Mouse (Mus musculus): ENCODE results near the gene Tecr. TPM values are rescaled to one million over a fixed set of nuclear protein-coding genes. Genes with fewer than 3 reads are reported as not detected.
"Not testable (repeated sequence)": the region's sequence is repeated elsewhere in the genome, so short reads cannot be mapped to it uniquely, and the experiment has no call there.

The Tecr gene
- total and polyA plus RNA-seq, 3 experiments, result 145 to 305 (median 216) TPM

DNA sequence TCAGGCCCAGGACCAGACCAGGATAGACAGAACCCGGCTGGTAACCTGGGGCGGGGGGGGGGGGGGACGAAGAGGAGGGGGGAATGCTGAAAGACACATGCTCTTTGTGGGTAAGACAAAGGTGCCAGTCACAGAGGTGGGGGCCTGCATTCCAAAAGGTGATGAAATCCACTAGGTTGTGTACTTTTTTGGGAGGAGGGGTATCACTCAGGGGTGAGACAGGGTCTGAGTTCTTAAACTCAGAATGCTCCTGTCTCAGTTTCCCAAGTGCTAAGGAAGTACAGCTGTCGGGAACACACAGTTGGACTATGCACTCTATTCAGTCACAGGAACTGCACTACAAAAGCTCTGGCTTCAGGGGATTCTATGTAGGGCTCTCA, 31.3 kb downstream of the Tecr start:
- Histone ChIP-seq H3K27me3 (ENCODE audit: insufficient read depth, low read length) (no peaks in the 10 kb centered on the region), H3K36me3 (replicated peaks) (peaks cover 98% of the 10 kb centered on the region), H3K9me3 (replicated peaks) (no peaks in the 10 kb centered on the region), H3K4me1 (ENCODE audit: insufficient read depth, low read depth, low read length) (peaks cover 55% of the 10 kb centered on the region), H3K4me3 (ENCODE audit: low read depth, low read length) (no peak overlapping the region)
- TF ChIP-seq POLR2AphosphoS5 (IDR thresholded peaks at IDR 0.05; ENCODE audit: insufficient replicate concordance, low read depth, low read length), result no peak
- TF ChIP-seq GATA1 (IDR thresholded peaks at IDR 0.05; ENCODE audit: borderline replicate concordance, low read length), result no peak
- no peak for TF ChIP-seq CTCF (IDR thresholded peaks at IDR 0.05; ENCODE audit: low read depth, low read length)
- TF ChIP-seq GATA2 (IDR thresholded peaks at IDR 0.05; ENCODE audit: borderline replicate concordance, low read depth, low read length), result no peak
- TF ChIP-seq TAL1 (conservative IDR thresholded peaks at IDR 0.05; ENCODE audit: low read depth, low read length), result no peak
- no peak for DNase-seq (ENCODE audit: low spot score)
- ATAC-seq (ENCODE audit: extremely low read depth, insufficient number of reproducible peaks, low FRiP score, poor library complexity, severe bottlenecking), result no peak

DNA sequence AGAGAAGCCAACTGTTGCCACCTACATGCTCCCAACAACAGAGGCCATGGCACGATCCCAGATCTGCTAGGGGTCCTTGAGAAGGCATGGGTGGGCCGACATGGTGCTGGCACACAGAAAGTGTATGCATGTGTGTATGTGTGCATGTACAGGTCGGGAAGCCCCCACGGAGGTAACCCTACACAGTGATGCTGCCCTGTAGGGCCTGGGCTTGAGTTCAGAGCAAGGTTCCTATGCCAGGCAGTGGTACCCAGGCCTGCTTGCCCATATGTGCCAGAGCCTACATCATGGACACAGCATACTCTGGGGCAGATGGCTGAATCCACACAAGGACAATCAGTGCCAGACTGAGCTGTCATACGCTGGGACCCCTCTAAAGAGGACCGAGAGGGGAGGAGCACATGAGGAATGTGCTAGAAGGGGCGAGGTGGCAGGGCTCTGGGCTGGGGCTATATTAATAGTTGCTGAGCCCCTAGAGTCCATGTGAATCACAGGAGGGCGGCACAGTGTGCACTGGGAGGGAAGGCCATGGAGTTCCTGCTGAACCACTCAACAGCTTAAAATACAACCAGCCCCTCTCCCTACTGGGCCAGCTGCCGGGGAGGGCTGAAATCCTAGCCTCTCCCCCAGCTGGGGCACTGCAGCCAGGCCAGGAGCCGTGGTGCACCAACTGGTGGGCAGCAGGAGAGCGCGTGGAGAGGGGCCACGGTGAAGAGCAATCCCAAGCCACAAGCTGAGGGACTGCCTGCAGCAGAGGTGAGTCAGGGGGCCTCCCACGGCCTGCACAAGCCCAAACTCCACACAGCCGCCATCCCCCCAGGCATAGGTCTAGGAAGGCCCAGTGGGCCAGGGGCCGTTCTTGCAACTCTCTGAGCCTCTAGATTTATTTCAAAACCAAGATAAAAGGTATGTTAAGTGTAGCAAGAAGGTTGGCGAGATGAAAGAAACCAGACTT, 31.9 kb downstream of the Tecr start:
- Histone ChIP-seq H3K4me1 (ENCODE audit: insufficient read depth, low read depth, low read length) (peaks cover 51% of the 10 kb centered on the region), H3K9me3 (replicated peaks) (no peaks in the 10 kb centered on the region), H3K4me3 (ENCODE audit: low read depth, low read length) (no peak overlapping the region), H3K36me3 (replicated peaks) (peaks cover 99% of the 10 kb centered on the region), H3K27me3 (ENCODE audit: insufficient read depth, low read length) (no peaks in the 10 kb centered on the region)
- no peak for ATAC-seq (ENCODE audit: extremely low read depth, insufficient number of reproducible peaks, low FRiP score, poor library complexity, severe bottlenecking)
- TF ChIP-seq POLR2AphosphoS5 (IDR thresholded peaks at IDR 0.05; ENCODE audit: insufficient replicate concordance, low read depth, low read length), result no peak
- TF ChIP-seq TAL1 (conservative IDR thresholded peaks at IDR 0.05; ENCODE audit: low read depth, low read length), result no peak
- no peak for DNase-seq (ENCODE audit: low spot score)

DNA sequence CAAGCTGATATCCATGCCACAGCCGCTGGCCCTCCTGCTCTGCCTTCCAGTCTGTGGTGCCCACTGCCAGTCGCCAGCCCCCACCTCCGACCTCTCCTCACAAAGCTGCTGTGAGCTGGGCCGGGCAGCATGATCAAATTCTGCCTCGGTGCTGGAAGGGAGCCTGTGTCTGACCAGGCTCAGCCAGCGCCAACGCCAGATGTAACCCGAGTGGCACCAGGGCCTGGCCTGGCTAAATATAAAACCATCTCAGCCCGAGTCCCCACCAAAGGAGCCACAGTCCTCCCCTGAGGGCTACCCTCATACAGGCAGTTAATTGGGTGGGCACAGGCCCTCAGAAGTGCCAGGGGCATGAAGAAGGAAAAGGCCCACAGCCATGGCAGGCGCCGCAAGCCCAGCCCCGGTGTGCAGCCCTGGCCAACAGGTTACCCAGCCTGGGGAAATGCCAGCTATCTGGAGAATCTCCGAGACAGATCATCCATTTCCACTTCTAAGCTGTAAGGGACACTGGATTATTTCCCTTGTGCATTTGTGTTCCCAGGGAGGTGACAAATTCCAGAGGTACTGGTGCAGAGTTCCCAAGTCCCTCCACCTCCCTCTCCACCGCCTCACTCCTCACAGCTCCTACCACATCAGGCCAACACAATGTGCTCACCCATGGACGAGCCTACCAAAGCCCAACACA, 33.0 kb downstream of the Tecr start:
- Histone ChIP-seq H3K4me1 (ENCODE audit: insufficient read depth, low read depth, low read length) (peaks cover 50% of the 10 kb centered on the region), H3K4me3 (ENCODE audit: low read depth, low read length) (no peak overlapping the region), H3K27me3 (ENCODE audit: insufficient read depth, low read length) (no peaks in the 10 kb centered on the region), H3K9me3 (replicated peaks) (no peaks in the 10 kb centered on the region), H3K36me3 (replicated peaks) (peaks cover 99% of the 10 kb centered on the region)
- no peak for DNase-seq (ENCODE audit: low spot score)
- no peak for ATAC-seq (ENCODE audit: extremely low read depth, insufficient number of reproducible peaks, low FRiP score, poor library complexity, severe bottlenecking)
- TF ChIP-seq POLR2AphosphoS5 (IDR thresholded peaks at IDR 0.05; ENCODE audit: insufficient replicate concordance, low read depth, low read length), result no peak
- TF ChIP-seq CTCF (IDR thresholded peaks at IDR 0.05; ENCODE audit: low read depth, low read length), result no peak
- no peak for TF ChIP-seq GATA1 (IDR thresholded peaks at IDR 0.05; ENCODE audit: borderline replicate concordance, low read length)
- TF ChIP-seq TAL1 (conservative IDR thresholded peaks at IDR 0.05; ENCODE audit: low read depth, low read length), result no peak
- TF ChIP-seq GATA2 (IDR thresholded peaks at IDR 0.05; ENCODE audit: borderline replicate concordance, low read depth, low read length), result no peak

DNA sequence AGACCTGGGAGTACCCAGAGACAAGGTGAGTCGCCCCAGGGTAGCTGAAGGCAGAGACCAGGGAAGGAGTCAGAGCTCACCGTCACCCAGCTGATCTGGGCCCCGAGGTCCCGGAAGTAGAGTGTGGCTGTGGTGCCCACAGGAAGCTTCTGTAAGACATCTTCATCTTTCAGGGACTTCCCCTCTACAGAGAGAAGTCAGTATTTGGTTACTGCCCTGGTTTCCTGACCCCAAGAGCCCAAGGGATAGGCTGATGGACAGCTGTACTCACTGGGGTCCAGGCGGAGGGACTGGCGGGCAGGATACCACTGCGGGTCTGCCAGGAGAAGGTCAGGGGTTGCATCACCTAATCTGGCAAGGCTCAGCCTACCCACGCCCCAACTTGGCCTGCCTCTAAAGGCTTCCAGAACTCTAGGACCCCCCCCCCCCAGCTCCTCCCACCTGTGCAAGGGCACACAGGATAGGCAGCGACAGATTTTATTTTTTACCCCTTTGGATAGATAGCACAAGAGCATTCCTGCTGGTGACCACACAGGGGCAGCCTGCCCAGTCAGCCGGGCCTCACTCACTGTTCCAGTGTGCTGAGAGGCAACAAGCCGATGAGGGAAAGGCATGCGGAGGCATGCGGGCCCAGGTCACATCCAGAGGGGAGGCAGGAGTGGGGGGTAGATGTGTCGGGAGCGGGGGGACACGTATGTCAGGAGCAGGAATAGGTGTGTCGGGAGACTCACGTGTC, 34.5 kb downstream of the Tecr start:
- ATAC-seq (ENCODE audit: extremely low read depth, insufficient number of reproducible peaks, low FRiP score, poor library complexity, severe bottlenecking) (no peak), DNase-seq (ENCODE audit: low spot score) (no peak)
- TF ChIP-seq TAL1 (conservative IDR thresholded peaks at IDR 0.05; ENCODE audit: low read depth, low read length), result no peak
- no peaks in the 10 kb centered on the region for H3K9me3 ChIP-seq (replicated peaks)
- peaks cover 57% of the 10 kb centered on the region for H3K4me1 ChIP-seq (ENCODE audit: insufficient read depth, low read depth, low read length)
- no peak overlapping the region for H3K4me3 ChIP-seq (ENCODE audit: low read depth, low read length)
- H3K27me3 ChIP-seq (ENCODE audit: insufficient read depth, low read length), result no peaks in the 10 kb centered on the region
- H3K36me3 ChIP-seq (replicated peaks), result peaks cover 98% of the 10 kb centered on the region

DNA sequence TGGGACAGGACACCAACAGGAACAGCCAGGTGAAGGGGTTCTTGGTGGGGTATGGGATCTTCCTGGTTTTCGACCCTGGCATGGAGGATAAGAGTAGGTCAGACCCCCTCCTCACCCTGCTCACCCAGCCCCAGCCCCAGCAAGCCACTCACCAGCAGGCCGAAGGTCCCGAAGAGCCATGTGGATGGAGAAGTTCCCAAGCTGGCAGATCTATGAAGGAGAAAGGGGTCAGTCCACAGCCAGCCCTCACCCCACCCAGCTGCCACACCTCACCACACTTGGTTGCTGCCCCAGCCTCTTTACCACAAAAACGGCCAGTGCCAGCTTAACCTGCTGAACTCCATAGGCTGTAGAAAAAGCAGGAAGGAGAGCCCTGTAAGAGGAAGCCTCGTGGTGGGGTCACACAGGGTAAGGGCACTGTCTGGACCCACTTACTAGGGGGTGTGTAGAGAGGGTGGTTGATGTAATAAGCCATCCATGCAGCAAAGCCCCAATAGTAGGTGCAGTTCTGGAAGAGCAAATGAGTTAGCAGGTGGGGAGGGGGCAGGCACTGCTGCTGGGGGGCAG, 35.4 kb downstream of the Tecr start:
- ATAC-seq (ENCODE audit: extremely low read depth, insufficient number of reproducible peaks, low FRiP score, poor library complexity, severe bottlenecking) (no peak), DNase-seq (ENCODE audit: low spot score) (no peak)
- no peak overlapping the region for H3K4me3 ChIP-seq (ENCODE audit: low read depth, low read length)
- H3K27me3 ChIP-seq (ENCODE audit: insufficient read depth, low read length), result no peaks in the 10 kb centered on the region
- TF ChIP-seq POLR2AphosphoS5 (IDR thresholded peaks at IDR 0.05; ENCODE audit: insufficient replicate concordance, low read depth, low read length), result no peak
- TF ChIP-seq GATA2 (IDR thresholded peaks at IDR 0.05; ENCODE audit: borderline replicate concordance, low read depth, low read length), result no peak
- no peak for TF ChIP-seq CTCF (IDR thresholded peaks at IDR 0.05; ENCODE audit: low read depth, low read length)
- peaks cover 93% of the 10 kb centered on the region for H3K36me3 ChIP-seq (replicated peaks)
- H3K4me1 ChIP-seq (ENCODE audit: insufficient read depth, low read depth, low read length), result peaks cover 62% of the 10 kb centered on the region
- H3K9me3 ChIP-seq (replicated peaks), result no peaks in the 10 kb centered on the region

DNA sequence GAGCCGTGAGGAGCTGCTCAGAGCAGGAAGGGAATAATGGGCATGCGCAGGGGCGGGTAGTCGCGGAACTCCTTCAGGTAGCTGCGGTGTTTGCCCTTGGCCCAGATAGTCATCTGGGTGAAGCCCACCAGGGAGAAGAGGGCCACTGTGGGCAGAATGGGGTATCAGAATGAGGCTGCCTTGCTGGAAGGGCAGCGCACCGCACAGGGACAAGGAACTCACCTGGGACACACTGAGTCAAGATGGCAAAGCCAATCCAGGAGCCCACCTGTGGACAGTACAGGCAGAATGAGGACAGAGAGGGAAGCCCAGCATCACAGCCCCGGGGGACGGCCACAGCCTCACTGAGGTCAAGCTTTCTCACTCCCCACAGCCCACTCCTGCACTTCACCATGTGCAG, 36.0 kb downstream of the Tecr start:
- DNase-seq (ENCODE audit: low spot score) (no peak), ATAC-seq (ENCODE audit: extremely low read depth, insufficient number of reproducible peaks, low FRiP score, poor library complexity, severe bottlenecking) (no peak)
- Histone ChIP-seq H3K27me3 (ENCODE audit: insufficient read depth, low read length) (no peaks in the 10 kb centered on the region), H3K4me3 (ENCODE audit: low read depth, low read length) (no peak overlapping the region), H3K4me1 (ENCODE audit: insufficient read depth, low read depth, low read length) (peaks cover 66% of the 10 kb centered on the region), H3K36me3 (replicated peaks) (peaks cover 88% of the 10 kb centered on the region), H3K9me3 (replicated peaks) (no peaks in the 10 kb centered on the region)
- TF ChIP-seq GATA2 (IDR thresholded peaks at IDR 0.05; ENCODE audit: borderline replicate concordance, low read depth, low read length) (no peak), GATA1 (IDR thresholded peaks at IDR 0.05; ENCODE audit: borderline replicate concordance, low read length) (no peak), POLR2AphosphoS5 (IDR thresholded peaks at IDR 0.05; ENCODE audit: insufficient replicate concordance, low read depth, low read length) (no peak), TAL1 (conservative IDR thresholded peaks at IDR 0.05; ENCODE audit: low read depth, low read length) (no peak), CTCF (IDR thresholded peaks at IDR 0.05; ENCODE audit: low read depth, low read length) (no peak)

DNA sequence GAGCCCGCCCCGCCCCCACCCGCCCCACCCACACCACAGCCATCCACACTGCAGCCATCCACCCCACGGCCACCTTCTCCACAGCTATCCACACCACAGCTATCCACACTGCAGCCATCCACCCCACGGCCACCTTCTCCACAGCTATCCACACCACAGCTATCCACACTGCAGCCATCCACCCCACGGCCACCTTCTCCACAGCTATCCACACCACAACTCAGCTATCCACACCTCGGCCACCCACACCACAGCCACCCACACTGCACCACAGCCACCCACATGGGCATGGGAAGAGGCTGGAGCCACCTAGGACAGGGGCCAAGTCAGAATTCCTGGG, 36.8 kb downstream of the Tecr start:
- peaks cover 70% of the 10 kb centered on the region for H3K4me1 ChIP-seq (ENCODE audit: insufficient read depth, low read depth, low read length)
- peaks cover 80% of the 10 kb centered on the region for H3K36me3 ChIP-seq (replicated peaks)

More for the DNA sequence above, 36.8 kb downstream of the Tecr start:
- DNase-seq (ENCODE audit: low spot score); H3K27me3 ChIP-seq (ENCODE audit: insufficient read depth, low read length); ATAC-seq (ENCODE audit: extremely low read depth, insufficient number of reproducible peaks, low FRiP score, poor library complexity, severe bottlenecking); H3K9me3 ChIP-seq (replicated peaks); H3K4me3 ChIP-seq (ENCODE audit: low read depth, low read length): not testable (repeated sequence)

All from G1E (cell line).